Mouse (Mus musculus): Measurements from ENCODE around the gene Rad1.

DNA sequence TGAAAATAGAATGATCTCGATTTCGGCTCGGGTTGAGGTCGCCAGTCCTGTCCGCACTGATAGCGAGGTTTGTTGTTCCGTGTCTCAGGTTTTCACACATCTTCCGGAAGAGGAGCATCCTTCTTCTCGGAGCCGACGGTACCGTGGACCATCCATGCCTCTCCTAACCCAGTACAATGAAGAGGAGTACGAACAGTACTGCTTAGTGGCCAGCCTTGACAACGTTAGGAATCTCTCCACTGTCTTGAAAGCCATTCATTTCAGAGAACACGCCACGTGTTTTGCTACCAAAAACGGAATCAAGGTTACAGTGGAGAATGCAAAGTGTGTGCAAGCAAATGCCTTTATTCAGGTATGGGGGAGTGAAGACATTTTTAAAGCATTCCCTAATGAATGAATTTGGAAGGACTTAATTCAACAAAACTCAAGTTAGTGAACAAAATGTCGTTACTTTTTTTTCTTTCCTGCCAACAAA is 584 bp downstream of the Rad1 start:
- TF ChIP-seq CTCF (IDR thresholded peaks at IDR 0.05; ENCODE audit: low read depth): no peak
- TF ChIP-seq EP300 (optimal IDR thresholded peaks at IDR 0.05): no peak
